Mouse (Mus musculus) adrenal gland, adult 18-20 months (tissue): ENCODE results near the gene Cmtm4. TPM values are rescaled to one million over a fixed set of nuclear protein-coding genes. Genes with fewer than 3 reads are reported as not detected.

Experiments used
- total RNA-seq, 2 experiments: library from RNA; stranded (reverse); gene quantifications; 1 replicate in 1 of 2; 2 replicates in 1 of 2; pipeline ENCODE4 v1.2.3; 2021

Gene Cmtm4
- total RNA-seq, 2 experiments from 2014 or later: 39.6 to 44.5 TPM

Other genes with a start within 250 kb of the Cmtm4 start
- gene Bean1, start 225.4 kb downstream of the Cmtm4 start, total RNA-seq: 10 to 100 TPM in 1 of 2 experiments, 1 to 10 TPM in 1; 6.3 to 12.0 TPM
- 10 to 100 TPM; 69.6 to 72.9 TPM for gene Tk2, start 147.2 kb downstream of the Cmtm4 start, total RNA-seq
- 10 to 100 TPM; 66.6 to 78.6 TPM for gene Cklf, start 144.9 kb downstream of the Cmtm4 start, total RNA-seq
- gene Cmtm2a, start 102.6 kb downstream of the Cmtm4 start, total RNA-seq: 1 to 10 TPM in 1 of 2 experiments, under 1 TPM in 1; 0.46 to 1.9 TPM
- gene Gm45711, start 85.7 kb downstream of the Cmtm4 start, total RNA-seq: not detected
- gene Cmtm1, start 85.7 kb downstream of the Cmtm4 start, total RNA-seq: under 1 TPM; 0.19 to 0.46 TPM
- gene Gm11020, start 74.2 kb downstream of the Cmtm4 start, total RNA-seq: not detected
- under 1 TPM in 1 of 2 experiments, not detected in 1; 0.45 TPM for gene Cmtm2b, start 73.6 kb downstream of the Cmtm4 start, total RNA-seq
- 10 to 100 TPM; 54.4 to 77.9 TPM for gene Cmtm3, start 56.4 kb downstream of the Cmtm4 start, total RNA-seq
- 100 to 1,000 TPM; 113 to 159 TPM for gene Dync1li2, start 47.2 kb upstream of the Cmtm4 start, total RNA-seq
- gene Terb1, start 114.1 kb upstream of the Cmtm4 start, total RNA-seq: under 1 TPM in 1 of 2 experiments, not detected in 1; 0.19 TPM
- 10 to 100 TPM; 31.2 to 38.1 TPM for gene Nae1, start 138.8 kb upstream of the Cmtm4 start, total RNA-seq
- 1 to 10 TPM; 1.6 to 3.1 TPM for gene Car7, start 138.9 kb upstream of the Cmtm4 start, total RNA-seq
- 10 to 100 TPM; 34.8 to 34.9 TPM for gene Pdp2, start 195.6 kb upstream of the Cmtm4 start, total RNA-seq
- under 1 TPM in 1 of 2 experiments, not detected in 1; 0.86 TPM for gene Cdh16, start 228.6 kb upstream of the Cmtm4 start, total RNA-seq
- 1 to 10 TPM; 2.7 to 9.4 TPM for gene Rrad, start 235.5 kb upstream of the Cmtm4 start, total RNA-seq
- 10 to 100 TPM; 40.7 to 50.0 TPM for gene Ciao2b, start 246.2 kb upstream of the Cmtm4 start, total RNA-seq